Mouse (Mus musculus): ENCODE results near the gene Gpr132. TPM values are rescaled to one million over a fixed set of nuclear protein-coding genes. Genes with fewer than 3 reads are reported as not detected.

Gene Gpr132
- total and polyA plus RNA-seq, 3 experiments, result 5.4 to 6.5 TPM; not detected in 1

GRCm38 (mm10) chr12:112833527-112833926 is 34.5 kb downstream of the Gpr132 start:
- peak; percentile 92 for DNase-seq (ENCODE audit: low read depth, low spot score)

GRCm38 (mm10) chr12:112832411-112832810 is 35.6 kb downstream of the Gpr132 start:
- peaks cover 29 to 43% of the 10 kb centered on the region in 2 experiments for H3K4me1 ChIP-seq (ENCODE audit: control insufficient read depth in 1 of 2, insufficient read depth in 2 of 2, low read length in 2 of 2)
- H3K9ac ChIP-seq (ENCODE audit: control insufficient read depth, low read depth, low read length, poor library complexity, severe bottlenecking), result no peak overlapping the region
- DNase-seq (ENCODE audit: low read depth, low spot score), result no peak
- peaks cover 5 to 35% of the 10 kb centered on the region in 2 experiments for H3K36me3 ChIP-seq (ENCODE audit: control insufficient read depth in 1 of 2, insufficient read depth in 2 of 2, low read length in 2 of 2)
- H3K4me3 ChIP-seq (ENCODE audit: control insufficient read depth in 1 of 2, insufficient read depth in 1 of 2, low read depth in 2 of 2, low read length in 2 of 2), result no peak overlapping the region
- no peak for TF ChIP-seq ZNF384 (IDR thresholded peaks at IDR 0.05; ENCODE audit: low read depth, low read length)
- TF ChIP-seq MYC (IDR thresholded peaks at IDR 0.05; ENCODE audit: low read depth, low read length), result no peak
- TF ChIP-seq SMC3 (IDR thresholded peaks at IDR 0.05; ENCODE audit: low read depth, low read length), result no peak
- no peak for TF ChIP-seq NRF1 (IDR thresholded peaks at IDR 0.05; ENCODE audit: insufficient read depth, low read depth, low read length, poor library complexity, severe bottlenecking)
- TF ChIP-seq E2F4 (IDR thresholded peaks at IDR 0.05; ENCODE audit: borderline replicate concordance, low read depth, low read length), result no peak
- no peak for TF ChIP-seq POLR2AphosphoS5 (IDR thresholded peaks at IDR 0.05; ENCODE audit: borderline replicate concordance, low read depth, low read length)
- TF ChIP-seq MXI1 (IDR thresholded peaks at IDR 0.05; ENCODE audit: low read depth, low read length), result no peak
- TF ChIP-seq BHLHE40 (IDR thresholded peaks at IDR 0.05; ENCODE audit: borderline replicate concordance, low read depth, low read length), result no peak
- no peak for TF ChIP-seq GATA1 (IDR thresholded peaks at IDR 0.05; ENCODE audit: low read depth, low read length)
- no peak for TF ChIP-seq TCF12 (IDR thresholded peaks at IDR 0.05; ENCODE audit: low read depth, low read length)
- no peak for TF ChIP-seq POLR2A (IDR thresholded peaks at IDR 0.05; ENCODE audit: control insufficient read depth in 1 of 2, insufficient read depth in 1 of 2, low read depth in 1 of 2, low read length in 2 of 2, poor library complexity in 1 of 2)
- TF ChIP-seq ZMIZ1 (IDR thresholded peaks at IDR 0.05; ENCODE audit: low read depth, low read length), result no peak
- TF ChIP-seq TBP (IDR thresholded peaks at IDR 0.05; ENCODE audit: low read depth, low read length), result no peak
- TF ChIP-seq NELFE (IDR thresholded peaks at IDR 0.05; ENCODE audit: low read depth, low read length), result no peak
- TF ChIP-seq ETS1 (IDR thresholded peaks at IDR 0.05; ENCODE audit: low read depth, low read length), result no peak
- no peaks in the 10 kb centered on the region for H3K27me3 ChIP-seq (ENCODE audit: control insufficient read depth in 1 of 2, insufficient read depth in 2 of 2, low read length in 2 of 2)
- H3K79me2 ChIP-seq (ENCODE audit: control insufficient read depth, insufficient read depth, low read length, poor library complexity), result peaks cover 37% of the 10 kb centered on the region
- H3K9me3 ChIP-seq (replicated peaks; ENCODE audit: insufficient read depth, low read length), result no peaks in the 10 kb centered on the region
- no peak overlapping the region for H3K27ac ChIP-seq (ENCODE audit: control insufficient read depth, low read depth, low read length)

More at GRCm38 (mm10) chr12:112833527-112833926, 34.5 kb downstream of the Gpr132 start:
- peaks cover 0 to 27% of the 10 kb centered on the region in 2 experiments; a peak in 2 of 4 replicates for H3K36me3 ChIP-seq (ENCODE audit: control insufficient read depth in 1 of 2, insufficient read depth in 2 of 2, low read length in 2 of 2)
- H3K4me3 ChIP-seq (ENCODE audit: control insufficient read depth in 1 of 2, insufficient read depth in 1 of 2, low read depth in 2 of 2, low read length in 2 of 2), result peak overlapping the region; percentile 21 to 33; a peak in 3 of 4 replicates
- H3K9ac ChIP-seq (ENCODE audit: control insufficient read depth, low read depth, low read length, poor library complexity, severe bottlenecking), result peak overlapping the region; percentile 28
- no peak for TF ChIP-seq KAT2A (conservative IDR thresholded peaks at IDR 0.05; ENCODE audit: low read depth, low read length)
- TF ChIP-seq GATA1 (IDR thresholded peaks at IDR 0.05; ENCODE audit: low read depth, low read length), result peak; percentile 100
- no peaks in the 10 kb centered on the region for H3K9me3 ChIP-seq (replicated peaks; ENCODE audit: insufficient read depth, low read length)
- H3K4me1 ChIP-seq (ENCODE audit: control insufficient read depth in 1 of 2, insufficient read depth in 2 of 2, low read length in 2 of 2), result peaks cover 24 to 35% of the 10 kb centered on the region in 2 experiments
- peak overlapping the region; percentile 53 for H3K27ac ChIP-seq (ENCODE audit: control insufficient read depth, low read depth, low read length)
- no peaks in the 10 kb centered on the region for H3K27me3 ChIP-seq (ENCODE audit: control insufficient read depth in 1 of 2, insufficient read depth in 2 of 2, low read length in 2 of 2)
- peaks cover 26% of the 10 kb centered on the region for H3K79me2 ChIP-seq (ENCODE audit: control insufficient read depth, insufficient read depth, low read length, poor library complexity)

Data from MEL (cell line).